Mouse (Mus musculus) hindbrain, postnatal 0 days (tissue): ENCODE measurements around the gene Pus3. TPM values are rescaled to one million over a fixed set of nuclear protein-coding genes. Genes with fewer than 3 reads are reported as not detected.
A peak's percentile ranks its signal among the peaks of the same experiment; 100 is the strongest.

ENCODE experiments used
- ATAC-seq: fragments of 200-750 bp; cut with Nextera tagmentation; 2 replicates; pipeline ENCODE4 v1.8.0; 2017; ENCODE audit warnings: mild to moderate bottlenecking, moderate TSS enrichment, moderate library complexity
- DNase-seq: peaks from one replicate; pipeline ENCODE4 v3.0.0-alpha.2; 2015; ENCODE audit warnings: low spot score
- H3K27ac ChIP-seq: fragments of 300-500 bp; sonication (generic); 2 replicates; pipeline ENCODE4 v1.5.1; 2014; ENCODE audit warnings: mild to moderate bottlenecking
- H3K27me3 ChIP-seq: fragments of 300-500 bp; sonication (generic); 2 replicates; pipeline ENCODE4 v1.6.1; 2014; ENCODE audit warnings: low read length, mixed read lengths; ENCODE audit not compliant: insufficient read depth
- H3K36me3 ChIP-seq: fragments of 300-500 bp; sonication (generic); 2 replicates; pipeline ENCODE4 v1.6.1; 2014; ENCODE audit warnings: low read length, mixed read lengths; ENCODE audit not compliant: insufficient read depth
- H3K4me1 ChIP-seq: fragments of 300-500 bp; sonication (generic); 2 replicates; pipeline ENCODE4 v1.6.1; 2014; ENCODE audit warnings: antibody characterized with exemption, low read length, mixed read lengths; ENCODE audit not compliant: insufficient read depth
- H3K4me2 ChIP-seq: fragments of 300-500 bp; sonication (generic); 2 replicates; pipeline ENCODE4 v1.6.1; 2014; ENCODE audit warnings: low read depth, mild to moderate bottlenecking, low read length, moderate library complexity, mixed read lengths
- H3K4me3 ChIP-seq: fragments of 300-500 bp; sonication (generic); 2 replicates; pipeline ENCODE4 v1.5.1; 2014; ENCODE audit warnings: low read length
- H3K9ac ChIP-seq: fragments of 300-500 bp; sonication (generic); replicated peaks from 2 replicates; pipeline ENCODE4 v1.6.1; 2014; ENCODE audit warnings: mild to moderate bottlenecking, low read length, moderate library complexity, mixed read lengths
- H3K9me3 ChIP-seq: fragments of 300-500 bp; sonication (generic); 2 replicates; pipeline ENCODE4 v1.6.1; 2016; ENCODE audit warnings: low read length, mixed read lengths
- CTCF ChIP-seq: IDR thresholded peaks from 2 replicates; pipeline ENCODE4 v1.5.1; 2016; ENCODE audit warnings: antibody characterized with exemption, control low read depth, low read depth
- WGBS: fragments of 180-500 bp; shearing (Covaris S2); extraction: QIAGEN DNeasy Blood & Tissue Kit; methylation state at CpG from one replicate; pipeline ENCODE4 v1.1.7; 2014; 5-methylcytosine and 5-hydroxymethylcytosine counted together
- polyA plus RNA-seq: library from polyadenylated mRNA; unstranded; fragments of >200 nt; fragmentation: Nextera tagmentation; extraction: Ambion mirVana; gene quantifications from 2 replicates; pipeline ENCODE4 v1.2.1, GENCODE M21; 2015
- total RNA-seq: library from RNA; depleted of rRNA; stranded (reverse); fragments of >200 nt; gene quantifications from 2 replicates; pipeline ENCODE4 v1.2.3, GENCODE M21; 2014

Pus3 gene
- total and polyA plus RNA-seq, 2 experiments from 2014 or later: 8.3 to 13.7 TPM

- H3K4me3 ChIP-seq: no peak overlapping the region
- no peaks in the 10 kb centered on the region for H3K27me3 ChIP-seq
- H3K27ac ChIP-seq: no peak overlapping the region
- H3K9ac ChIP-seq: no peak overlapping the region
- WGBS: 71% methylated on average over 2 of the region's 2 CpGs
- no peak for ATAC-seq
- no peaks in the 10 kb centered on the region for H3K36me3 ChIP-seq
- no peak for DNase-seq
- no peak for TF ChIP-seq CTCF
- H3K9me3 ChIP-seq: no peaks in the 10 kb centered on the region
- no peak overlapping the region for H3K4me2 ChIP-seq
- peaks cover 5% of the 10 kb centered on the region for H3K4me1 ChIP-seq
Measured at GRCm38 (mm10) chr9:35522241-35522640, 36.2 kb upstream of the Pus3 start.

GRCm38 (mm10) chr9:35522821-35523515 lies 35.4 kb upstream of the Pus3 start:
- Histone ChIP-seq H3K4me2 (no peak overlapping the region), H3K9me3 (no peaks in the 10 kb centered on the region), H3K36me3 (no peaks in the 10 kb centered on the region), H3K27ac (peak overlapping the region; percentile 52), H3K27me3 (no peaks in the 10 kb centered on the region), H3K9ac (no peak overlapping the region), H3K4me1 (peaks cover 5% of the 10 kb centered on the region), H3K4me3 (no peak overlapping the region)
- 61% methylated on average over 1 of the region's 1 CpGs for WGBS
- TF ChIP-seq CTCF: no peak
- DNase-seq: no peak
- peak; percentile 24; the same call in 1 of the 2 replicates for ATAC-seq

- no peak overlapping the region for H3K4me3 ChIP-seq
- H3K9me3 ChIP-seq: no peaks in the 10 kb centered on the region
- no peaks in the 10 kb centered on the region for H3K36me3 ChIP-seq
- TF ChIP-seq CTCF: no peak
- H3K4me2 ChIP-seq: no peak overlapping the region
- H3K4me1 ChIP-seq: peaks cover 5% of the 10 kb centered on the region
- WGBS: 11% methylated on average over 5 of the region's 5 CpGs
- H3K9ac ChIP-seq: no peak overlapping the region
- ATAC-seq (peak; percentile 77), DNase-seq (peak; percentile 79)
- H3K27ac ChIP-seq: peak overlapping the region; percentile 52
- no peaks in the 10 kb centered on the region for H3K27me3 ChIP-seq
Measured at GRCm38 (mm10) chr9:35523541-35523940, 34.9 kb upstream of the Pus3 start.

- Histone ChIP-seq H3K4me1 (peaks cover 5% of the 10 kb centered on the region), H3K27me3 (no peaks in the 10 kb centered on the region), H3K4me2 (no peak overlapping the region), H3K4me3 (no peak overlapping the region), H3K9ac (no peak overlapping the region), H3K27ac (peak overlapping the region; percentile 52; the same call in 1 of the 2 replicates), H3K9me3 (no peaks in the 10 kb centered on the region), H3K36me3 (no peaks in the 10 kb centered on the region)
- peak; percentile 90 for TF ChIP-seq CTCF
- peak; percentile 92 for ATAC-seq
- WGBS: 8% methylated on average over 7 of the region's 7 CpGs
- peak; percentile 87 for DNase-seq
Measured at GRCm38 (mm10) chr9:35523941-35524411, 34.4 kb upstream of the Pus3 start.

- H3K4me2 ChIP-seq: no peak overlapping the region
- no peak overlapping the region for H3K27ac ChIP-seq
- H3K9ac ChIP-seq: no peak overlapping the region
Measured at GRCm38 (mm10) chr9:35529141-35529540, 29.3 kb upstream of the Pus3 start.

GRCm38 (mm10) chr9:35529796-35530195 lies 28.6 kb upstream of the Pus3 start:
- Histone ChIP-seq H3K4me1 (no peaks in the 10 kb centered on the region), H3K4me3 (no peak overlapping the region), H3K27me3 (no peaks in the 10 kb centered on the region), H3K4me2 (no peak overlapping the region), H3K27ac (no peak overlapping the region), H3K36me3 (no peaks in the 10 kb centered on the region), H3K9ac (no peak overlapping the region), H3K9me3 (no peaks in the 10 kb centered on the region)
- no peak for TF ChIP-seq CTCF
- DNase-seq: no peak
- WGBS: 20% methylated on average over 1 of the region's 1 CpGs
- ATAC-seq: no peak

More at GRCm38 (mm10) chr9:35529141-35529540, 29.3 kb upstream of the Pus3 start:
- 65% methylated on average over 3 of the region's 3 CpGs for WGBS
- no peak for TF ChIP-seq CTCF
- Histone ChIP-seq H3K9me3 (no peaks in the 10 kb centered on the region), H3K4me1 (no peaks in the 10 kb centered on the region), H3K36me3 (no peaks in the 10 kb centered on the region), H3K4me3 (no peak overlapping the region), H3K27me3 (no peaks in the 10 kb centered on the region)
- ATAC-seq: no peak
- no peak for DNase-seq

GRCm38 (mm10) chr9:35533266-35533665 lies 25.1 kb upstream of the Pus3 start:
- ATAC-seq: no peak
- DNase-seq: no peak
- no peak overlapping the region for H3K4me3 ChIP-seq
- no peaks in the 10 kb centered on the region for H3K27me3 ChIP-seq
- TF ChIP-seq CTCF: no peak
- H3K4me1 ChIP-seq: no peaks in the 10 kb centered on the region
- no peak overlapping the region for H3K9ac ChIP-seq
- H3K27ac ChIP-seq: no peak overlapping the region
- H3K9me3 ChIP-seq: no peaks in the 10 kb centered on the region
- H3K36me3 ChIP-seq: no peaks in the 10 kb centered on the region
- no peak overlapping the region for H3K4me2 ChIP-seq
- 77% methylated on average over 9 of the region's 9 CpGs for WGBS
